Mouse (Mus musculus): ENCODE measurements around the gene Chaf1a. TPM values are rescaled to one million over a fixed set of nuclear protein-coding genes. Genes with fewer than 3 reads are reported as not detected.

Gene Chaf1a
- 1.5 TPM for polyA plus RNA-seq (2017; shearing (Covaris generic))

GRCm38 (mm10) chr17:56040030-56040856, at the start of gene Chaf1a:
Gene Chaf1a, plus strand, starts transcription at chr17:56040439.

GRCm38 (mm10) chr17:56005415-56006061, 34.7 kb upstream of the Chaf1a start, which contains the start of the genes Stap2 and Mpnd:
Gene Stap2, minus strand, starts transcription at chr17:56005584.
Gene Mpnd, plus strand, starts transcription at chr17:56005711.

GRCm38 (mm10) chr17:56036176-56036900, 3.9 kb upstream of the Chaf1a start, which contains the start of gene Sh3gl1:
Gene Sh3gl1, minus strand, starts transcription at chr17:56036635.

GRCm38 (mm10) chr17:56074827-56075208, 34.6 kb downstream of the Chaf1a start, which contains the start of gene Ubxn6:
Gene Ubxn6, minus strand, starts transcription at chr17:56075028.

GRCm38 (mm10) chr17:56078880-56079795, 38.9 kb downstream of the Chaf1a start, which contains the start of gene Hdgfl2:
Gene Hdgfl2, plus strand, starts transcription at chr17:56079634.

GRCm38 (mm10) chr17:56109219-56110051, 69.2 kb downstream of the Chaf1a start, which contains the start of gene Plin4:
Gene Plin4, minus strand, starts transcription at chr17:56109803.

GRCm38 (mm10) chr17:56117251-56117710, 77.0 kb downstream of the Chaf1a start, which contains the start of gene Plin5:
Gene Plin5, minus strand, starts transcription at chr17:56117596.

GRCm38 (mm10) chr17:56121826-56122225, 81.6 kb downstream of the Chaf1a start, which contains the start of gene Lrg1:
Gene Lrg1, minus strand, starts transcription at chr17:56122001.

Other genes with a start within 250 kb of the Chaf1a start
- 13.8 TPM for gene Zfp119a, start 161.5 kb upstream of the Chaf1a start, polyA plus RNA-seq (2017; shearing (Covaris generic))
- gene Zfp959, start 148.3 kb upstream of the Chaf1a start, polyA plus RNA-seq (2017; shearing (Covaris generic)): 31.9 TPM
- gene Zfp119b, start 90.9 kb upstream of the Chaf1a start, polyA plus RNA-seq (2017; shearing (Covaris generic)): 5.7 TPM
- 1.8 TPM for gene Ebi3, start 87.8 kb upstream of the Chaf1a start, polyA plus RNA-seq (2017; shearing (Covaris generic))
- 33.0 TPM for gene Yju2, start 81.3 kb upstream of the Chaf1a start, polyA plus RNA-seq (2017; shearing (Covaris generic))
- gene Shd, start 70.0 kb upstream of the Chaf1a start, polyA plus RNA-seq (2017; shearing (Covaris generic)): 0.41 TPM
- not detected for gene Fsd1, start 53.9 kb upstream of the Chaf1a start, polyA plus RNA-seq (2017; shearing (Covaris generic))
- 0.31 TPM for gene Stap2, start 34.9 kb upstream of the Chaf1a start, polyA plus RNA-seq (2017; shearing (Covaris generic))
- 138 TPM for gene Mpnd, start 34.7 kb upstream of the Chaf1a start, polyA plus RNA-seq (2017; shearing (Covaris generic))
- gene Sh3gl1, start 3.8 kb upstream of the Chaf1a start, polyA plus RNA-seq (2017; shearing (Covaris generic)): 124 TPM
- gene Ubxn6, start 34.6 kb downstream of the Chaf1a start, polyA plus RNA-seq (2017; shearing (Covaris generic)): 63.5 TPM
- gene Hdgfl2, start 39.2 kb downstream of the Chaf1a start, polyA plus RNA-seq (2017; shearing (Covaris generic)): 113 TPM
- not detected for gene Plin4, start 69.4 kb downstream of the Chaf1a start, polyA plus RNA-seq (2017; shearing (Covaris generic))
- not detected for gene Plin5, start 77.2 kb downstream of the Chaf1a start, polyA plus RNA-seq (2017; shearing (Covaris generic))
- gene Lrg1, start 81.6 kb downstream of the Chaf1a start, polyA plus RNA-seq (2017; shearing (Covaris generic)): not detected
- gene Sema6b, start 99.9 kb downstream of the Chaf1a start, polyA plus RNA-seq (2017; shearing (Covaris generic)): 0.16 TPM
- gene Tnfaip8l1, start 122.0 kb downstream of the Chaf1a start, polyA plus RNA-seq (2017; shearing (Covaris generic)): 19.0 TPM
- 49.2 TPM for gene Mydgf, start 143.5 kb downstream of the Chaf1a start, polyA plus RNA-seq (2017; shearing (Covaris generic))
- gene Dpp9, start 178.5 kb downstream of the Chaf1a start, polyA plus RNA-seq (2017; shearing (Covaris generic)): 38.9 TPM
- gene Fem1a, start 216.4 kb downstream of the Chaf1a start, polyA plus RNA-seq (2017; shearing (Covaris generic)): 12.0 TPM
- 2.8 TPM for gene Ticam1, start 236.3 kb downstream of the Chaf1a start, polyA plus RNA-seq (2017; shearing (Covaris generic))

Data from effector memory CD4-positive, alpha-beta T cell, adult 5 months (primary cell).